Mouse (Mus musculus) ES-E14 (cell line): ENCODE measurements around the gene Prkch.

Experiments used
- CHD2 ChIP-seq: IDR thresholded peaks from 2 replicates; pipeline ENCODE4 v1.6.1; 2014; ENCODE audit warnings: mild to moderate bottlenecking, low read depth, low read length, inconsistent platforms
- HCFC1 ChIP-seq: IDR thresholded peaks from 2 replicates; pipeline ENCODE4 v1.6.1; 2012; ENCODE audit warnings: low read length, inconsistent platforms, borderline replicate concordance; ENCODE audit not compliant: insufficient read depth

DNA sequence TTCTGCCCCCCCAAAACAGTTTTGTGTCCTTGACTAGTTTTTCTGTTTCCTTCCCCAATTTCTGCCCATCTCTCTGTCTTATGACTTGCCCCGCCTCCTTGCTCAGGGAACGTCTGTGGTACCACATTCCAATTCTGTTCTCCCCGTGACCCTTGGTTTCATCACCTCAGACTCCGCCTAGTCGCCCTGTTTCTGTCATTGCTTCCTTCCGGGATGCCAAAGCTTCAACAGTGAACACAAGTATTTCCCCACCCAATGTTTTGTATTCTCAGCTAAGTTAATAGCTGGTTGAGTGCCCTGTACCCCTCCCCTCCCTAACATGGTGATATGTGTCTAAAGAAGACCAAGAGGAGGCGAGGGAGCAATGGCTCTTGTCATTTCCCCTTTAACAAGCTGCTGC is 83.0 kb downstream of the Prkch start:
- TF ChIP-seq CHD2: no peak
- no peak for TF ChIP-seq HCFC1
